Mouse (Mus musculus): Measurements from ENCODE around the gene Corin. TPM values are rescaled to one million over a fixed set of nuclear protein-coding genes. Genes with fewer than 3 reads are reported as not detected.

Gene Corin
- polyA plus RNA-seq, 1 experiment from 2014 or later, result 1.1 TPM

- 30% methylated on average over 3 of the region's 3 CpGs for WGBS
- Histone ChIP-seq H3K9me3 (no peaks in the 10 kb centered on the region), H3K27me3 (replicated peaks) (no peaks in the 10 kb centered on the region), H3K4me2 (no peak overlapping the region), H3K36me3 (0 out of 2 replicates have a peak, but pooled peaks cover 7% of the 10 kb centered on the region), H3K4me1 (peaks cover 3% of the 10 kb centered on the region; the same call in 1 of the 2 replicates), H3K27ac (no peak overlapping the region), H3K9ac (no peak overlapping the region), H3K4me3 (replicated peaks) (no peak overlapping the region)
- no peak; the same call in 1 of the 2 replicates for ATAC-seq (ENCODE audit: insufficient read depth, low FRiP score, low read depth)
Measured at GRCm38 (mm10) chr5:72285077-72285476, 219.2 kb downstream of the Corin start.

GRCm38 (mm10) chr5:72282907-72283306 is 221.4 kb downstream of the Corin start:
- no peak overlapping the region for H3K9ac ChIP-seq
- ATAC-seq (ENCODE audit: insufficient read depth, low FRiP score, low read depth), result peak; percentile 88
- no peak overlapping the region for H3K4me2 ChIP-seq
- peaks cover 3% of the 10 kb centered on the region; the same call in 1 of the 2 replicates for H3K36me3 ChIP-seq
- no peaks in the 10 kb centered on the region for H3K9me3 ChIP-seq
- H3K27me3 ChIP-seq (replicated peaks), result no peaks in the 10 kb centered on the region
- peak overlapping the region; percentile 80 for H3K27ac ChIP-seq
- H3K4me1 ChIP-seq, result peaks cover 3% of the 10 kb centered on the region; the same call in 1 of the 2 replicates
- WGBS, result 10% methylated on average over 2 of the region's 2 CpGs
- H3K4me3 ChIP-seq (replicated peaks), result no peak overlapping the region

DNA sequence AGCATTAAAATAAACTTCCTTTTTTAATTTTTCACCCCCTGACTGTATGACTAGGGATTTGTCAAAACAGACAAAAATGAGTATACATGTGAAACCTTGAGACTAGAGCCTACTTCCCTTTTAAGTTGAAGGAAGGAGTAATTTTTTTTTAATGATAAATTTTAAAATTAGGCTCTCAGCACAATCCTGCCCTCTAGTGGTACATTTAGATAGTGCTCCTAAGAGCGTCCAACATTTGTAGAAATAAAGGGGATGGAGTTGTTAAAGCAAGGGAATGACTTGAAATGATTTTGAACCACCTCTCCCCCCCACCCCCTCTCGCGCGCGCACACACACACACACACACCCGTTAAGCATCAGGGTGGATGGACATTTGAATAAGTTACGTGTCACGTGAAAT is 234.6 kb downstream of the Corin start:
- H3K4me3 ChIP-seq (replicated peaks), result no peak overlapping the region
- no peak overlapping the region for H3K4me2 ChIP-seq
- H3K9me3 ChIP-seq, result no peaks in the 10 kb centered on the region
- no peak for ATAC-seq (ENCODE audit: insufficient read depth, low FRiP score, low read depth)
- H3K4me1 ChIP-seq, result no peaks in the 10 kb centered on the region
- H3K27me3 ChIP-seq (replicated peaks), result no peaks in the 10 kb centered on the region
- H3K9ac ChIP-seq, result no peak overlapping the region
- WGBS, result 51% methylated on average over 8 of the region's 8 CpGs
- no peak overlapping the region for H3K27ac ChIP-seq
- no peaks in the 10 kb centered on the region for H3K36me3 ChIP-seq

DNA sequence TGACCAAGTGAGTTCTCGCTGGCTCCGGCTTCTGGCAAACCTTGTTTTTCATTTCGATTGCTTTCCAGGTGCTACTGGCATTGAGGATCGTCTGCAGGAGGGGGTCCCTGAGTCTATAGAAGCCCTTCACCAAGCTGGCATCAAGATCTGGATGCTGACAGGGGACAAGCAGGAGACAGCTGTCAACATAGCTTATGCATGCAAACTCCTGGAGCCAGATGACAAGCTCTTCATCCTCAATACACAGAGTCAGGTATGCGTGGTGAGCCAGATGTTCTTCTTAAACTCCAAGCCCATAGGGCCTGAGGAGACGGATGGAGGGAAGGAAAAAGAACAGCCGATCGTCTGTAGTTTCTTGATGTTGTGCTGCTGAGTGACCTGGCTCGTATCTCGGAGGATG is 235.1 kb downstream of the Corin start:
- H3K4me2 ChIP-seq, result no peak overlapping the region
- no peak overlapping the region for H3K27ac ChIP-seq
- ATAC-seq (ENCODE audit: insufficient read depth, low FRiP score, low read depth), result no peak
- H3K9ac ChIP-seq, result no peak overlapping the region
- no peaks in the 10 kb centered on the region for H3K4me1 ChIP-seq
- H3K36me3 ChIP-seq, result no peaks in the 10 kb centered on the region
- 77% methylated on average over 10 of the region's 10 CpGs for WGBS
- H3K9me3 ChIP-seq, result no peaks in the 10 kb centered on the region
- no peak overlapping the region for H3K4me3 ChIP-seq (replicated peaks)
- no peaks in the 10 kb centered on the region for H3K27me3 ChIP-seq (replicated peaks)

GRCm38 (mm10) chr5:72266955-72267535 is 237.2 kb downstream of the Corin start:
- Histone ChIP-seq H3K27ac (no peak overlapping the region), H3K4me2 (no peak overlapping the region), H3K9ac (no peak overlapping the region), H3K9me3 (no peaks in the 10 kb centered on the region), H3K4me3 (replicated peaks) (no peak overlapping the region), H3K4me1 (no peaks in the 10 kb centered on the region), H3K27me3 (replicated peaks) (no peaks in the 10 kb centered on the region), H3K36me3 (no peaks in the 10 kb centered on the region)
- WGBS, result 93% methylated on average over 7 of the region's 7 CpGs
- ATAC-seq (ENCODE audit: insufficient read depth, low FRiP score, low read depth), result no peak

- H3K4me3 ChIP-seq (replicated peaks), result no peak overlapping the region
- no peak overlapping the region for H3K4me2 ChIP-seq
- H3K27me3 ChIP-seq (replicated peaks), result no peaks in the 10 kb centered on the region
- H3K9ac ChIP-seq, result no peak overlapping the region
- ATAC-seq (ENCODE audit: insufficient read depth, low FRiP score, low read depth), result no peak
- no peaks in the 10 kb centered on the region for H3K4me1 ChIP-seq
- H3K9me3 ChIP-seq, result no peaks in the 10 kb centered on the region
- H3K36me3 ChIP-seq, result 0 out of 2 replicates have a peak, but pooled peaks cover 2% of the 10 kb centered on the region
- WGBS, result 49% methylated on average over 15 of the region's 15 CpGs
- H3K27ac ChIP-seq, result no peak overlapping the region
Measured at GRCm38 (mm10) chr5:72264195-72264751, 240.0 kb downstream of the Corin start.

GRCm38 (mm10) chr5:72261802-72262324 is 242.4 kb downstream of the Corin start:
- Histone ChIP-seq H3K4me3 (replicated peaks) (no peak overlapping the region), H3K36me3 (0 out of 2 replicates have a peak, but pooled peaks cover 2% of the 10 kb centered on the region), H3K27me3 (replicated peaks) (no peaks in the 10 kb centered on the region), H3K9me3 (no peaks in the 10 kb centered on the region), H3K9ac (no peak overlapping the region), H3K27ac (no peak overlapping the region), H3K4me1 (no peaks in the 10 kb centered on the region), H3K4me2 (no peak overlapping the region)
- ATAC-seq (ENCODE audit: insufficient read depth, low FRiP score, low read depth), result no peak
- 85% methylated on average over 3 of the region's 3 CpGs for WGBS

DNA sequence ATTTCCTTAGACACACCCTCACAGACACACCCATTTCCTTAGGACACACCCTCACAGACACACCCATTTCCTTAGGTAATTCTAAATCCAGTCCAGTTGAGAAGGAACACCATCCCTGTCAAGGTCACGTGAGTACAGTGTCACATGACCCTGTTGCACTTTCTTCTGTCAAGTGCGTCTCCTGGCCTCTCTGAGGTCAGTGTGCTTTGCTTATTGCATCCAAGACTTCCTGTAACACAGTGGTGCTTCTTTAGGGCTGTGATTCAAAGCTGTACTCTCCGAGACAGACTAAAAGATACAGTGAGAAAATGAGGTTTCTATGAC is 245.0 kb downstream of the Corin start:
- 75% methylated on average over 3 of the region's 3 CpGs for WGBS
- Histone ChIP-seq H3K4me3 (replicated peaks) (no peak overlapping the region), H3K27me3 (replicated peaks) (no peaks in the 10 kb centered on the region), H3K4me1 (no peaks in the 10 kb centered on the region), H3K9ac (no peak overlapping the region), H3K9me3 (no peaks in the 10 kb centered on the region), H3K27ac (no peak overlapping the region), H3K4me2 (no peak overlapping the region), H3K36me3 (0 out of 2 replicates have a peak, but pooled peaks cover 2% of the 10 kb centered on the region)
- no peak for ATAC-seq (ENCODE audit: insufficient read depth, low FRiP score, low read depth)

DNA sequence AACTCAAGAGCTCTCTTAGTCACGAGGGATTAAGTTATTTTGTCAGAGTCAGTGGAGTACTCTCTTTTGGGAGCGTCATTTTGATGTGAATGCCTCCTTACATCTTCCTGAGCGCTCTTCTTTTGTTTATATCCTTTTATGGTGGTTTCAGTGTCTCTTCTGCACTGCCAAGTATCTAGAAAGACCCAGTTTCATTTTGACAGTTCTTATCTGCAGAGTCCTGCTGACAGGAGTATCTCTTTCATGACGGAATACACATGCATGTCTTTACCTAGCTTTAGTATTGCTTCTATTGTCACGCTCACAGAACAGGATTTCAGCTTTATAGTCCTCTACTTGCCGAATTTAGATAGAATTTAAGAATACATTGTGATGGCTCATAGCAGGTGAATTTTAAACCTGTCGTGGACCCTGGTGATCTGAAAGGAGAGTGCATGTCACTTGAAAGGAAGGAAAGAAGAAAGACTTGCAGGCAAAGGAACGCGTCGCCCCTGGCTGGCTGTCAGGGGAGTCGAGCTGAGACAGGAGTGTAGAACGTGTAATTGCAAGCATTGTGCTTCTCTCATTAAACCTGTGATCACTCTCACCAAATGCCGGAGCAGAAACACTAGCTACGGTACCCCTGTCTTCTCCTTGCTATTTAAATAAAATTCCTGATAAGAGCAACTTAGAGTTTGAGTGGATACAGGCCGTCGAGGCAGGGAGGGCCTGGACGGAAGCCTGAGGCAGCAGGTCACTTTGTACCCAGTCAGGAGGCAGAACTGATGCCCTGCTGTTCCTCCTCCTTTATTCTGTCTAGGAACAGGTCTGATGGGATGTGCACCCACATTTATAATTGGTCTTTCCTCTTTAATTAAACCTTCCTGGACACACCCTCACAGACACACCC is 245.6 kb downstream of the Corin start:
- WGBS, result 75% methylated on average over 17 of the region's 17 CpGs
- Histone ChIP-seq H3K27me3 (replicated peaks) (no peaks in the 10 kb centered on the region), H3K4me2 (no peak overlapping the region), H3K9ac (no peak overlapping the region), H3K4me1 (no peaks in the 10 kb centered on the region), H3K9me3 (no peaks in the 10 kb centered on the region), H3K36me3 (0 out of 2 replicates have a peak, but pooled peaks cover 2% of the 10 kb centered on the region), H3K27ac (no peak overlapping the region), H3K4me3 (replicated peaks) (no peak overlapping the region)
- ATAC-seq (ENCODE audit: insufficient read depth, low FRiP score, low read depth), result no peak

- H3K36me3 ChIP-seq, result 0 out of 2 replicates have a peak, but pooled peaks cover 2% of the 10 kb centered on the region
- no peak for ATAC-seq (ENCODE audit: insufficient read depth, low FRiP score, low read depth)
- no peaks in the 10 kb centered on the region for H3K9me3 ChIP-seq
- H3K4me3 ChIP-seq (replicated peaks), result no peak overlapping the region
- WGBS, result 78% methylated on average over 10 of the region's 10 CpGs
- no peak overlapping the region for H3K9ac ChIP-seq
- H3K27me3 ChIP-seq (replicated peaks), result no peaks in the 10 kb centered on the region
- H3K27ac ChIP-seq, result no peak overlapping the region; the same call in 1 of the 2 replicates
- H3K4me2 ChIP-seq, result no peak overlapping the region
- no peaks in the 10 kb centered on the region for H3K4me1 ChIP-seq
Measured at GRCm38 (mm10) chr5:72257084-72257483, 247.2 kb downstream of the Corin start.

DNA sequence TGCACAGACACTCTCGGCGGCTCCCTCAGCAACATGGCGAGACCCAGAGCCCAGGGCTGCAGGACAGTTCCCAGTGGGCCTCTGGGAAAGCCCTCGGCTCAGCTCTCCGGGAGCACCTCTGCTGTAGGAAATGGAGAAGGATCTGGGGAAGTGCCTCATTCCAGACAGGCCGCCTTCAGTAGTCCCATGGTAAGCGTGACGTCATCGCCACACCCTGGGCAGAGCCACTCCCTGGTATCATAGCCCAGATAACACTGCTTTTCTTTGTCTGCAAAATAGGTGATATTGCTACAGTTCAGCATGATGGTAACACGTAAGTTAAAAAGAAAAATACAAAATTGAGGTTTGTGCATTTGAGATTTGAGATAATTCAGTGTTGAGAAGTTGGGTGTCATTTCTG is 249.3 kb downstream of the Corin start:
- H3K4me1 ChIP-seq, result no peaks in the 10 kb centered on the region
- H3K27me3 ChIP-seq (replicated peaks), result no peaks in the 10 kb centered on the region
- ATAC-seq (ENCODE audit: insufficient read depth, low FRiP score, low read depth), result no peak
- WGBS, result 89% methylated on average over 10 of the region's 10 CpGs
- H3K9me3 ChIP-seq, result no peaks in the 10 kb centered on the region
- no peak overlapping the region for H3K4me2 ChIP-seq
- no peak overlapping the region for H3K9ac ChIP-seq
- H3K36me3 ChIP-seq, result no peaks in the 10 kb centered on the region
- H3K27ac ChIP-seq, result no peak overlapping the region
- H3K4me3 ChIP-seq (replicated peaks), result no peak overlapping the region

DNA sequence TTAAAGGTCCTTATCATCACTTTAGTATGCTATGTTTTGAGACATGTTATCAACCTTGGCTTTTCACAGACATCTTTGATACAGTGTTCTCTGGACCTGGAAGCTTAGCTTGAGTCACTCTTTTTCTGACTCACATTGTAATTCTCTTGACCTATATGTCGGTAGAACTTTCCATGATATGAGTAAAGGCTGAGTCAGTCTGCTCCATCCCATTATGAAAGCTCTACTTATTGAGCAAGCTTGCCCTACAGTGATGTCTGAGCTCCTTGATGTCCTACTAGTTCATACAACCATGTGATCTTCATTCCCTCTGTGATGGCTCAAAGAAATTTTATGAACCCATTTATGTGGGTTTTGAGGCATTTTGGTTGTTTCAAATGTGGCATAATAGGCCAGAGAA is 254.1 kb downstream of the Corin start:
- WGBS, result 89% methylated on average over 1 of the region's 1 CpGs
- Histone ChIP-seq H3K9ac (no peak overlapping the region), H3K27ac (no peak overlapping the region), H3K4me1 (no peaks in the 10 kb centered on the region), H3K9me3 (no peaks in the 10 kb centered on the region), H3K4me3 (replicated peaks) (no peak overlapping the region), H3K27me3 (replicated peaks) (no peaks in the 10 kb centered on the region), H3K36me3 (no peaks in the 10 kb centered on the region), H3K4me2 (no peak overlapping the region)
- no peak for ATAC-seq (ENCODE audit: insufficient read depth, low FRiP score, low read depth)
